Mouse (Mus musculus): ENCODE measurements at regions not wholly inside any gene's neighbourhood (a gene's known extent, or its start where the extent isn't known, plus 50 kb on each side); places are given as distances from the start of the nearest gene placed in this dataset.

DNA sequence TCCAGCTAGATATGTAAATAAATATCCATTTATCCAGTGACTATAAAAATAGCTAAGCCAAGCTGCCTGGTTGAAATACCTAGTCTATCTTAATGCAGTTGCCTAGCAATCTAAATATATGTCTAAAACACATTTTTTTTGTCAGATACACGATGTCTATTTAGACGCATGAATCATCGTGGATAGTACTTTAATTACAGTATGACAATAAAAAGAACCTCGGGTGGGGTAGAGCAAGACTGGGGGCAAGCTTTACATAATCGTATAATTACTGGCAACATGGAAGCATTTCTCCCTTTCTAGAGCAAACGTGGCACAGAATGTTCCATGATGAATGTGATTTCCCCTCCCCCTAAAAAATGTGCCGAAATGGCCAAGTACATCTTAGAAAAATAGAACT, 180.4 kb downstream of the Gm19935 start:
- in situ Hi-C loops (cut with MboI, MseI), result no loop called here

DNA sequence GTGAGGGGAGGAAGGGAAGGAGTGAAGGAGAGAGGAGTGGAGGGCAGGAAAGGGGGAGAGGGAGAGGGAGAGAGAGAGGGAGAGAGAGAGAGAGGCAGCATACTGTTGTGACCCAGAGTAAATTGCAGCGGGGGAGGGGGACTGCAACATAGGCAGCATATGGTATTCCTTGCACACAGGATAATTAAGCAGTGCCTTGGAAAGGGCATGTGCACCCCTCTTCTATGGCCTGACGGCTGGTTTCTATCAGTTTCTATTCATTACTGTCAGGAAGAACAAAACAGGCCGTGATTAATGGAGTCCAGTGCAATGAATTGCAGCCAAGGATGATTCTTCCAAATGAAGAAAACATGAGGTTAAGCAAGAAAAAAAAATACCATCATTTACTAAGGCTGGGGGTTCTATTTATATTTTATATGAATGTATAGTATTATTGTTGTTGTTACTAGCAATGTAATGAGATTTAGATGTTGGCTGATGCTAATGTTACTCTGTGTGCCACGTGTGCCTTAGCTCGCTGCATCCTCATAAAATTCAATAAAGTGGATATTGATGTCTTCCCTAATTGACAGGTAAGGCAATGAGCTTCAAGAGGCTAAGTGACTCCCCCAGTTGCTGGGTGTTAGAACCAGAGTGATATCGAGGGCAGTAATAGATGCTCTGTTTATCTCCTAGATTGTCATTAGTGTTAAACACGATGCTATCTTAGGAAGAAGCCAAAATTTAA, 181.3 kb downstream of the Gm19935 start:
- in situ Hi-C loops (cut with MboI, MseI), result no loop called here

DNA sequence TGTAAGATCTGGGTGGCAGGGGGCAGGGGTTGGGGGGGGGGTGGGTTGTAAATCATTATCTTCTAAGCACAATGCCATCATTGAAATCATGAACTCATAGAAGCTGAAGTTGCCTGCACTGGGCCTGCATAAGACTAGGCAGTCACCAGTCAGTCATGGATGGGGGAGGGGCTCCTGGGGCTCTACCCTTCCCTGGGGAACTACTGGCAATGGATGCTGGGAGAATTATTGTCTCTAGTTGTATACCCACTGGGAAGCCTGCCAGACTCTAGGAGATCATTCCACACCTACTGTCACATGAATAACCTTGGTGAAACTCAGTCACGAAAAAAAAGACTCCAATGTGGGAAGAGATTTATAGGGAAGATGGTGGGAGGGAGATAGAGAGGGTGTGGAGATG, 186.4 kb downstream of the Gm19935 start:
- in situ Hi-C loops (cut with MboI, MseI), result no loop called here

DNA sequence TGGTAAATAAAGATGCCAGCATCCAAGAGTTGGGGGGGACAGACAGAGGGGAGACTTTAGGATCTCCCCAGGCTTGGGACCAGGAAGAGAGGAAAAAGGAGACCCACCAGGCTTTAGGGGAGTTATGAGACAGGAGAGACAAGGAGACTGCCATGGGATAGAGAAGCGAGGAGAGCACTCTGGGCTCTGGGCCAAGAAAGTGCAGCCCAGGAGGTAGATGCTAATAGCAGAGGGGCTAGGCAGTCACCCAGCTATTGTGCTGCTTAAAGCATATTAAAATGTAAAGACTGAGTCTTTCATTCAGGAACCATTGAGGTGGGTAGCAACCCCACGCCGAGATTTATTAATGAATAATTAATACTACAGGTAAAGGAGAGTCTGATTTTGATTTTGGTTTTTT, 208.8 kb downstream of the Gm19935 start:
- in situ Hi-C loops (cut with MboI, MseI), result no loop called here

DNA sequence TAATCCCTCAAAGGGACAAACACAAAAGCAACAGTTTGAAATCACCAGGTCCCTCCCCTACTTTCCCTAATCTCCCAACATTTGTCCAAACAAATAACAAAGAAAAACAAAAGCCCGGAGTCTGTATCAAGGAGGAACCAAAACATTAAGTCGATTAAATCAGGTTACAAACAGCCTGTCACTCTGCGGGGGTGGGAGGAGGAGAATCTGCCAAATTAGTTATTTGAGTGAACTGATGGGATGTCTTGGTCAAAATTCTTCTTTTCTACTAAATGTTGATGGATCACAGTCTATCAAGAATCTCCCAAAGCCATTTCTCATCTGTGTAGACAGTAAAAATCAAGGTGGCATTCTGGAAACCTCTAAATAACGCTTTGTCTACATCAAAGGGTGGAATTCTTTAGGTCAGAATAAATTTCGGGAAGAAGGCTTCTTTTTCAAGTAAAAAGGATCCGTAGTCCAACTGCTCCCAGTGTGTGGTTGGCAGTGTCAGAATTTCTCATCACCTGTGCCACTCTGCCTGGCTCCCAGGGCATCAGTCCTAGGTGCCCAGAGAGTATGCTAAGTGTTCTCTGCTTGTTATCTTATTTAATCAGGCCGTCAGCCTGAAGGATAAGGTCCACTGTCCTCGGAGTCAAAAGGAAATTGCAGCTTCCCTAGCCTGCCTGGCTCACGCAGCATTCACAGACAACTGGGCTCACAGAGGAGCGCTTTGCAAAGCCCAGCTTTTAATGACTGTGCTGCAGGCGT, 216.1 kb downstream of the Gm19935 start:
- in situ Hi-C loops (cut with MboI, MseI), result no loop called here

DNA sequence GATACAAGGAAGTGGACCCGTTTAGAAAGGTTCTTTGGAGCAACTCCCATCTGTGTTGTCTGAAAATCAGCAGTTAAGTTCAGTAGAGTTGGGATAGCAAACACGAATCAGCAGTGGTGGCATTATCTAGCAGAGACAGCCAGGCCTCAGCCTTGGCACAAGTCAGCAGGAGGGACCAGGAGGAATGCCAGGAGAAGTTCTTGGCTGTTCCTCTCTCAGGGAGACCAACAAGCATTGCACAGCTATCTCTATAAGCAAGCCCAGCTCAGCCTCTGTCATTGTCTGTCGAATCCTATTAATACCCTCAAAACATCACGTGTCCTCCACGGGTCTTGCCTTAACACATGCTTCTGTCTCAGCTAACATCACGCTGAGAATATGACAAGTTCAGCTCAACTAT, 219.8 kb downstream of the Gm19935 start:
- in situ Hi-C loops (cut with MboI, MseI), result no loop called here

DNA sequence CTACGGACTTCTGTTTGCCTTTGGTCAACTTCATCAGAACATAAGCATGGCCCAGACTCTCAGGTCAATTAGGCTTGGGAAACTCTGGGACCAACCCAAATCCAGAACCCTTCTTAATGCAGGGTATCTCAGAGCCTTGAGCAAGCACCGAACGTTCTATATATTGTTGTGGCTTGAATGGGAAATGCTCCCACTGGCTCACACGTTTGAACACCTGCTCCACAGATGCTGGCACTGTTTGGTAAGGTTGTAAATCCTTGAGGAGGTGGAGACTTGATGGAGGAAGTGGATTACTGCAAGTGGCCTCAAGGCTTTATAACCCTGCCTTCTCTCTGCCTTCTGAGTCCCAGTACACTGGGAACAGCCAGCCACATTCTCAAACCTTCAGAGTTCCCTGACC, 231.3 kb upstream of the Tox3 start:
- in situ Hi-C loops (cut with MboI, MseI), result no loop called here

DNA sequence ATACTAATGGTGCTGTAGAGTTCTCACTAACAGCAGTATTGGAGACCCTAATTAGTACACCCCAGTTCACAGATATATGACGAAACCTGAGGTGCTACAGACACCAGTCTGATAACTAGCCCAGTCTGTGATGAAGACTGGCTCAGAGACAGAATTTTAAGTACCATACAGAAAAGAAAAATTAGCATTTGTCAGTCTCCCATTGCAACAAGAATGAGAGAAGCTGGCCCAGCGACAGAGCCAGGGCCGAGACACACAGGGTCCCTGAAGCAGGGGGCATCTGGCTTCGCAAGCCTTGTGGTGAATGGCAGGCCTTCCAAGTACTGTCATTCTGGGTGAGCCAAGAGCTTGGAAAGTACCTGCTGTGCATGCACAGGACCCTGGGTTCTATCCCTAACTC, 228.8 kb upstream of the Tox3 start:
- in situ Hi-C loops (cut with MboI, MseI), result no loop called here

DNA sequence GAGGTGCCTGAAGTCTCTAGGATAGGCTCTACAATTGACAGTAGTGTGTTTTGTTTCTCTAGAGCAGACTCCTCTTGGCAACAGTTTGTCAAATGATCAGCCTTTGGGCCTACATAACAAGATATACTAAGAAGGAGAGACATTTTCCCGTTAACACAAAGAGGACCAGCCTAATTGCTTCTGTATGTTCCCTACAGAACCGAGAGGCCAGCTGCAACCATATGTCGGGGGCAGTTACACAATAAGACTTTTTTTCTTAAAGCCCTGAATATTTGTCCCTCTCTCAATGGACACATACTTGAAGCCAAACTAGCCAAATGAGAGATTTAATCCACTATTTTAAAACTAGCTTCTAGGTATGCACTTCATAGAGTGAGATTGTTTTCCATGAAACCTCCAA, 226.5 kb upstream of the Tox3 start:
- in situ Hi-C loops (cut with MboI, MseI), result no loop called here

DNA sequence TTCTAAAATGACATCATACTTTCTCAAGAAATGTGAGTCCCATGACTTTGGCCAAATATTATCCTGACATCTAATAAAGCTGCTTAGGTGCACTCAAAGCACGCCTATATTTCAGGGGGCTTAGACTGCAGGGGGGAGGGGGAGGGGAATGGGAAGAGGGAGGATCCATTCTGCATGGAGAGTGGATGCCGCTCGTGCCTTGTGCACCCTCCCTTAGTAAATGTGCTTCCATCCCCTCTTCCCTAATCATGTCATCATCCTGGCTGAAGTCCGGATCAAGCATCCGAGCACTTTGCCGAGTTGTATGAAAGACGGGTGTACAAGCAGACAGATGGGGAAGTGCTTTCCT, 207.9 kb upstream of the Tox3 start:
- in situ Hi-C loops (cut with MboI, MseI), result no loop called here

DNA sequence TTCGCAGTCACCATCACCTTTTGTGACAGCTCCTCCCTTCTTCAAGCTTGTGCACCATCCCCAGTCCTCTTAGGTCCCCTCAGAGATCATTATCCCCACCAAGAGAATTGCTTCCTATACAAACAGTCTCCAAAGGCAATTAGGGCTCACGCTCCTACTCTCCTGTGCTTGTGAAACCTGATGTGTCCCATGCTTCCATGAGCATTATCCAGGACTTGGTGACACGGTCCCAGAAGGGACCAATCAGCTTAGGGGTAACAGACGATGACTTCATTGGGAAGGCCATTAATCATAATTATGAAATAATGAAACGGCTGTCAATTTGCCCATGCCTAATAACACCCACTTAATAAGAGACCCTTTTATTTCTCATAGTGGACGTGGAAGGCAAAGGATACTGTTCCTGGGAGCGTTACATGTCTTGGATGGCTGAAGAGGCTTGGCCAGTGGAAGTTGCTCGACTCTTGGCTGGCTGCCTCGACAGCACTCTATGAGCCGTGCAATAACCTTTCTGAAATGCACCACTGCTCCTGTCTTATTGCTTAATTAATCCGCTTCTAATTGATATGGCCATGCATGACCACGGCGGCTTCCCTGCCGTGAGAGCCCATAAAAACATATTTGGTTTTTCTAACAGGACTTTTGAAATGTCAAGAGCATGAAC, 207.4 kb upstream of the Tox3 start:
- in situ Hi-C loops (cut with MboI, MseI), result no loop called here

DNA sequence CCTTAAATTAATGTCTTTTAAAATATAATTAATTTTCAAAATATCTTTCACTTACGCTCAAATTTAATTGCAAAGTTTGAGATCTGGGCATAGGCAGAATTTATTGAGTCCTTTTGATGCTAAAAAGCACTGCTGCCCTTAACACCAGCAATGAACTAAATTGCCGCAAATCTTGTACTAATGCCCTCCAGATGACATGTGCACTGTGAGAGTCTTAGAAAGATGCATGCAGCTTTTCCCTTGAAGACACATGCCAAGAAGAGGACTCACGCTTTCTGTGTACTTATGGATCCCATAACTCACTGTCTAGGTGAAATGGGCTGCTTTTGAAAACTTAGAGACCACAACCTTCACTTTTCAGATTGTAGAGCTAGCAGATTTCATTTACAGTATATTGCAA, 199.1 kb upstream of the Tox3 start:
- in situ Hi-C loops (cut with MboI, MseI), result no loop called here

DNA sequence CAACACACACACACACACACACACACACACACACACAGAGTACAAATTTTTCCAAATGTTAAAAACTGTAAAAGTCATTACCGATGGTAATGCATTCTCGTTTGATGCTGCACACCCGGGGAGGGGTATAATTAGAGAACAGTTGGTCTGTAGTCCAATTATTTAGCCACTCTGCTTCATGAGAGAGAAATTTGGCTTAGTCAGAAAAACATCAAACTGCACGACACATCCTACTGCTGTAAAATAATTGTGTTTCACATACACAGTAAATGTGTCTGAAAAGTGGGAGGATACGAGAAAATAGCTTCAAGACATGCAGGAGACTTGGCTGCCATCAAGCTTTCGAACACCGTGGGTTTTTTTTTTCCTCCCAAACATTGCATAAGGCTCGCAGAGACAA, 194.5 kb upstream of the Tox3 start:
- in situ Hi-C loops (cut with MboI, MseI), result no loop called here

DNA sequence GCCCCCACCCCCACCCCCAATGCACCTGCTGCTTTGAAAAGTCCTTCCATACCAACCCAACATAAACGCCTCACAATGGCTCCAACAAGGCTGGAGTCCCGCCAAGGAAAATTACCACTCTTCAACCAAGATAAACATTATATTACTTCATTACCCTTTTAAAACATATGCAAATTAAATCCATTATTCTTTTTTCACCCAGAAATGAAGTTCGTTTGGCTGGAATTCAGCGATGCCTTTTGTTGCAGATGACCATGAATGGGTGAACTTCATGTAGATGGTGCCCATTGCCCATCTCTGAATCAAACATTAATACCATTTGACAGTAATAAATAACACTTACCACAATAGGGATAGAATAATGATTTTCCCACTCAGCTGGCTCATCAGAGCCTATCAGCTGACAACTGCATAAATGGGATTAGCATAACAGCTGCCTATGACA, 188.1 kb upstream of the Tox3 start:
- in situ Hi-C loops (cut with MboI, MseI), result no loop called here

DNA sequence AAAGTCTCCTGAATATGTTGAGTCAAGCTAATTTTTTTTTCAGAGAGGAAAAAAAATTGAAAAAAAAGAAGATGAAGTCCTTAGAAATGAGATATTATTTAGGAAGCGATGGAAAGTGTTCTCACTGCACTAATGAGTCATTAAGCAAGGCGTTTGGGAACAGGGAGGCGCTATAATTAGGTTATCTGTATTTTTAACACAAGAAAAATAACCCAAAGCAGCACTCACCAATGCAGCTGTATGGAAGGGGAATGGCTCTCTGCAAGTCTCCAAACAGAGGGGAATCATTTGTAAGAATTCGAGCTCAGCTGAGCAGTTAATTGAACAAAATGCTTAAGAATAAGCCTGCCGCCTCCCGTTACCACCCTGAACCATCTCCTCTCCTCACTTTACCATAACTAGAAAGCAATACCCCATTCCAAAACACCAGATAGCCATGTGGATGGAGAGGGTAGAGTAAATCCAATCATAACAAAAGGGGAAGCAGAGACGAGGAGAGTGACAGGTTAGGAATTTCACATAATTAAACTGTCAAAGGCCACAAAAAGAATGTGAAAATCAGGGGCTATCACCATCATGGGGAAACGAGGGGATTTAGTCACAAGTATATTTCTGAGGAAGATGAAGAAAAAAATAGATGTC, 187.5 kb upstream of the Tox3 start:
- in situ Hi-C loops (cut with MboI, MseI), result no loop called here

DNA sequence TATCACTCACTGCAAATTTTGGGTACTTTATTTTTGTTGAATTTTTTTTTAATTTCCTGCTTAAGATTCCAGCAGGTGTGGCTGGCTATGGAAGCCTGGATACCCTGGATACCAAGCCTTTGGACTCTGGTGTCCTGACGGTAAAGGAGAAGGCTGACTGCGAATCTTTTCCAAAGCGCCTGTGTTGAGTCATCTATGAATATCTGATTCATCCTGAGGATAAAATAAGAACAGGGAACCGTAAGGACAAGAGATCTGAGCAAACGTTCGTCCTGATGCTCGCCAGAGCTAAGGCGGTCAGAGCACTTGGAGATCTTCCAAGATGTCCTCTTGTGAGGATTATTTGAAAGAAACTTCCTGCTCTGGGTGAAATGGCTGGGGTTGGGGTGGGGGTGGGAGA, 173.2 kb upstream of the Tox3 start:
- in situ Hi-C loops (cut with MboI, MseI), result loop anchor here in 1 of 2 experiments (10.0 kb wide), 1 partner anchor 1657 kb away; no protein-coding TSS in a partner anchor

DNA sequence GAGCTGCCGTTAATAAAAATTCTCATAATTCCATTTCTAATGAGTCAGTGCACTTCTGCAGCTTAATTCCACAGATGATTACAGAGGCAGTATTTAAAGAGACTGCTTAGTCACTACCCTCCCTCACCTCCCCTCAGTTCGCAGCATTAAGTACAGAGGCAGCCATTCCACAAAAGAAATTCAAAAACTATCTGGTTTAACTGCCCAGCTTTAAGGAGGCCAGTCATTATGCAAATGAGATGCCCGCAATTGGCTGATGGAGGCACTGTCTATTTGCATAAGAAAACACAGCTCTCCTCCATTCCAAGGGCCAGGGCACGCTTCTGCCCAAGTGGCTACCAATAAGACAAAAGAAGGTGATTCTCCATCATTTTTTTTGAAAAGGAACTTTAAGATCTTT, 172.0 kb upstream of the Tox3 start:
- in situ Hi-C loops (cut with MboI, MseI), result loop anchor here in 1 of 2 experiments (10.0 kb wide), 1 partner anchor 1655 kb away; no protein-coding TSS in a partner anchor

DNA sequence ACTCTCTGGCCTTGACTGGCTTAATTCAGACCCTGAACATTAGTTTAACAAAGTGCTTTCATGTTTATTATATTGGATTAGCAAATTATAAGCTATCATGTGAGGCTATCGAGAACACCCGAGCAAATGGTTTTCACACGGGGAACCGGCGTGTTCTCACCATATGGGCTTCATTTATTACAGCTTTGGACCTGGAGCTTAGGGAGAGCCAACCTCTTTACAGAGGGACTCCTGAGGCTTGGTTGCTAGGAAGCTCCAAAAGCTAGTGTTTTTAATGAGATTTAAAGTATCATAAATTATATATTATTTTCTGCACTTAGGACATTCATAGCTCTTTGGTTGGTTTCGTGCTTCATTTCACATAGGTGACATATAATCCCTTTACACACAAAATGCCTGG, 171.4 kb upstream of the Tox3 start:
- in situ Hi-C loops (cut with MboI, MseI), result no loop called here

DNA sequence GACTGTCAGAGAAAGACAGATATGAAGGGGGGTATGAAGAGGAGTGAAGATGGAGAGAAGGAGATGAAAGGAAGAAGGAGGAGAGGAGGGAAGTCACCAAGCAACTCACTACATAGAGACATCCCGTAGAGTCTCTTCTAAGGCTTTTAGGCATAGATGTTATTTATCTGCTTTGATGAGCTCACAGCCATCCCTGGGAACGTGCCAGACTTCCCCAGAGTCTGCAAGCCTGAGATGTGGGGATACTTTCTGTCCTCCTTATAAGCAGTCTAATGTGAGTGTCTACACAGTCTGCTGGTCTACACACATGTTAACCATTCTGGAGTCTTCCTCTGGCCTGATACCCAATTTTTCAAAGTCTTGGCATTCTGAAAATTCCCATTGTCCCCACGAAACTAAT, 166.0 kb upstream of the Tox3 start:
- in situ Hi-C loops (cut with MboI, MseI), result no loop called here

DNA sequence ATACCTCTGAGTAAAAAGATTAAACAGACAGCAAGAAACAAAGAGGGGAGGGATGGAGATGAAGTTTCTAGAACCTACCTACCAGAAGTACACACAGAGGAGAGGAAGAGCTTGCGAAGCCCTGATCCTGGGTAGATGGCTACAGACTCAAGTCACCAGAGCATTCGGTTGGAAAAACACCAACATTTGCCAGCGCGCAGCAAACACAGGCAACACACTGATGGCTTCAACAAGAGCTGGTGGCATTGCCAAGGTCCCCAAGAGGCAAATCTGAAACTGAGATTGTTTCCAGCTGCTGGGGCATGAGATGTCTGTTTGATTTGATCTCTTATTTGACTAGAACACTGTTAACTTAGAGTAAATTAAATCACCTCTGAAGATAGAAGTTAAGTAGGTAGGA, 165.5 kb upstream of the Tox3 start:
- in situ Hi-C loops (cut with MboI, MseI), result no loop called here

DNA sequence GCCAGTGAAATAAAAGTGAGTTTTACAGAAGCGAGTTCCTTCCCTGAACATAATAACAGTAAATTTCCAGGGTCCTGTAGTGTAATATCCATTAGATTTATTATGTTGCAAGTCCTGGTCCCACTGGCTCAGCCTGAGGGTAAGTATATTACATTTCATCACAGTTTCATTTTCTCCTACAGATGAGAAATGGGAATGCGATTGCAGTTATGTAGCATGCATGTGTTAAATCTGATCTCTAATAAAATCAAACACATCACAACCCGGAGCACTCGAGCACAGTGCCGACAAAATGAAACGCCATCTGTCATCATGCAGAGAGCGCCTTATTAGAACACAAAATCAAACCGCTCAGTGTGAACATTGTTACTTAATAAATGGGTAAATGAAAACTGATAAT, 165.0 kb upstream of the Tox3 start:
- in situ Hi-C loops (cut with MboI, MseI), result no loop called here

DNA sequence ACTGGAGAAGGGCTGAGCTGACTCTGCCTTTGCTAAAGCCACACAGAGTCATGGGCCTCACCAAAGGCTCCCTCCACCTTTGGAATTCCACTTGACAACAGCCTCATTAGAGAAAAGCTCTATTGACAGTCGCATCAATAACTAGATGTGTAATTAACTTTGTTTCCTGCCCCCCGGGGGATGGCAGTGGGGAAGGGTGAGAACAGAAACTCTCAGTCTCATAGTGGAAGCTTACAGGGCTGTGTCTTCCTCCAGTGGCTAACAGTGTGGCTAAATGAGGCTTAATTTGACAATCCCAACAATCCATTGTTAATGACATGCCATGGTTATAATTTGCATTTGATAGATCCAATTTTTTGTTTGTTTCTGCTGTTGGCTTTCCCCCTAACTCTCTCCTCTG, 164.5 kb upstream of the Tox3 start:
- in situ Hi-C loops (cut with MboI, MseI), result no loop called here

All from T-helper 17 cell (primary cell).